Comparison of ENCODE assay signal across 36 mouse cellular contexts in genomic region chr19:58533077-58533476, GRCm38 (mm10). TPM values are rescaled to one million over a fixed set of nuclear protein-coding genes. Genes with fewer than 3 reads are reported as not detected.
DNase-seq lines count a peak whose midpoint lies in the region; TF ChIP-seq lines count a peak whose summit lies in the region.
"Had no signal": no experiment of that assay in that cellular context is flagged by ENCODE, and none has a peak within 500 bp of the region (broad histone marks: within the 10 kb centered on the region; RNA-seq: fewer than 3 reads in every experiment).

No protein-coding gene starts in this region.

- no peaks in the 10 kb centered on the region for H3K4me1 ChIP-seq in liver, adult 2 months (ENCODE audit: control insufficient read depth, insufficient read depth, low read length)
- H3K4me1 ChIP-seq in brown adipose tissue, adult 24 weeks (ENCODE audit: control insufficient read depth, insufficient read depth, insufficient read length, low read length): peaks cover 5% of the 10 kb centered on the region; the same call in 1 of the 2 replicates
- H3K4me1 ChIP-seq: hindbrain, embryonic 12.5 days had no signal

- H3K79me2 ChIP-seq in liver, adult 2 months (ENCODE audit: control insufficient read depth, insufficient read depth, low read length): no peaks in the 10 kb centered on the region

- TF ChIP-seq CTCF in liver, adult 2 months (IDR thresholded peaks at IDR 0.05; ENCODE audit: low read depth, low read length): no peak

- no peaks in the 10 kb centered on the region for H3K27me3 ChIP-seq in liver, adult 2 months (ENCODE audit: control insufficient read depth, insufficient read depth, low read length)
- H3K27me3 ChIP-seq: embryonic facial prominence, embryonic 12.5 days; embryonic facial prominence, embryonic 15.5 days; hindbrain, embryonic 12.5 days; hindbrain, embryonic 15.5 days had no signal

- TF ChIP-seq POLR2A in liver, adult 2 months (IDR thresholded peaks at IDR 0.05; ENCODE audit: extremely low read depth, insufficient read depth, low read length): no peak

- DNase-seq in liver, adult 2 months (ENCODE audit: extremely low read depth, low read depth, low spot score): peak; percentile 93
- DNase-seq in liver: no peak
- peak; percentile 21 for DNase-seq in lung, postnatal 36 days
- no peak for DNase-seq in lung, postnatal 10 days
- no peak for DNase-seq in right cerebral cortex, postnatal 10 days (ENCODE audit: low spot score in 2 of 2)
- no peak for DNase-seq in layer of hippocampus, adult 9-11 months
- DNase-seq: adrenal gland, postnatal 10 days; adrenal gland, postnatal 36 days; B cell, adult 2 months; cerebellum, adult 11 months; cerebellum, adult 2 months; cerebellum, adult 9-11 months; cerebellum, postnatal 25 days; forebrain, postnatal 0 days; gastrocnemius, postnatal 36 days had no signal

- 30% methylated on average over 3 of the region's 3 CpGs for WGBS in liver, adult 2 months

- no peaks in the 10 kb centered on the region for H3K36me3 ChIP-seq in liver, adult 2 months (ENCODE audit: control insufficient read depth, insufficient read depth, low read length)
- H3K36me3 ChIP-seq: embryonic facial prominence, embryonic 12.5 days; embryonic facial prominence, embryonic 15.5 days; hindbrain, embryonic 12.5 days; hindbrain, embryonic 15.5 days had no signal

- H3K4me3 ChIP-seq in liver, adult 2 months (ENCODE audit: insufficient read depth, low read depth, low read length): no peak overlapping the region
- no peak overlapping the region for H3K4me3 ChIP-seq in brown adipose tissue, adult 24 weeks (ENCODE audit: insufficient read depth, low read depth, low read length)
- H3K4me3 ChIP-seq: embryonic facial prominence, embryonic 12.5 days; embryonic facial prominence, embryonic 15.5 days; hindbrain, embryonic 12.5 days; hindbrain, embryonic 15.5 days had no signal

- H3K27ac ChIP-seq in liver, adult 2 months (replicated peaks; ENCODE audit: insufficient read depth, low read depth, low read length): peak overlapping the region; percentile 38
- peak overlapping the region; percentile 23; the same call in 1 of the 2 replicates for H3K27ac ChIP-seq in brown adipose tissue, adult 24 weeks (replicated peaks; ENCODE audit: low read depth, low read length)
- H3K27ac ChIP-seq: embryonic facial prominence, embryonic 12.5 days; embryonic facial prominence, embryonic 15.5 days; hindbrain, embryonic 12.5 days; hindbrain, embryonic 15.5 days had no signal

- no peak overlapping the region for H3K9ac ChIP-seq in liver, adult 2 months (ENCODE audit: low read depth, low read length)
- H3K9ac ChIP-seq: embryonic facial prominence, embryonic 12.5 days; embryonic facial prominence, embryonic 15.5 days; forebrain, postnatal 0 days; hindbrain, embryonic 12.5 days; hindbrain, embryonic 15.5 days had no signal

RNA-seq across cellular contexts. Expression of gene Ccdc172, which starts 21.3 kb away (rescaled TPM):
- not detected in 2 replicates for total RNA-seq in liver, adult 2 months (2014; rRNA removed)
- not detected in 2 replicates for polyA plus RNA-seq in liver, adult 2 months (2012; rRNA removed)
- not detected in 2 replicates for polyA plus RNA-seq in brown adipose tissue, adult 24 weeks (2012; ENCODE audit: insufficient read depth, insufficient read length, missing spikeins)
- total RNA-seq: adrenal gland, adult 18-20 months; adrenal gland, postnatal 10 days; adrenal gland, postnatal 36 days; common myeloid progenitor, adult 5-6 weeks; forebrain, postnatal 0 days; gastrocnemius, adult 8-10 months; gastrocnemius, postnatal 36 days; granulocyte monocyte progenitor cell, adult 5-6 weeks; heart, adult 8-10 months; heart, postnatal 25 days; hematopoietic stem cell, adult 5-6 weeks; MEL had no signal
- polyA plus RNA-seq: activated CD4-positive, CD25-positive, alpha-beta regulatory T cell, adult 4 months; CD4-positive, CD25-positive, alpha-beta regulatory T cell, adult 4 months; cerebellum, adult 2 months; embryonic facial prominence, embryonic 12.5 days; embryonic facial prominence, embryonic 15.5 days; forebrain, embryonic 11.5 days; forebrain, embryonic 14.5 days; forebrain, postnatal 0 days; frontal cortex, adult 2 months; heart, embryonic 11.5 days; heart, embryonic 14.5 days; heart, postnatal 0 days; hindbrain, embryonic 12.5 days; hindbrain, embryonic 15.5 days had no signal

Comparison
In these comparisons a context has a peak if more than half of its experiments do, and no peak if none do; other contexts are left out.
1. DNase-seq: peak in liver, adult 2 months (single experiment) and lung, postnatal 36 days (single experiment); none in liver (single experiment), lung, postnatal 10 days (single experiment), right cerebral cortex, postnatal 10 days (0 of 2) and layer of hippocampus, adult 9-11 months (single experiment).